Mouse (Mus musculus): ENCODE measurements around the gene Calb2.

The Calb2 gene

GRCm38 (mm10) chr8:110130537-110130936 lies 37.5 kb downstream of the Calb2 start:
- DNase-seq (ENCODE audit: inconsistent ontology term): peak; percentile 73

DNA sequence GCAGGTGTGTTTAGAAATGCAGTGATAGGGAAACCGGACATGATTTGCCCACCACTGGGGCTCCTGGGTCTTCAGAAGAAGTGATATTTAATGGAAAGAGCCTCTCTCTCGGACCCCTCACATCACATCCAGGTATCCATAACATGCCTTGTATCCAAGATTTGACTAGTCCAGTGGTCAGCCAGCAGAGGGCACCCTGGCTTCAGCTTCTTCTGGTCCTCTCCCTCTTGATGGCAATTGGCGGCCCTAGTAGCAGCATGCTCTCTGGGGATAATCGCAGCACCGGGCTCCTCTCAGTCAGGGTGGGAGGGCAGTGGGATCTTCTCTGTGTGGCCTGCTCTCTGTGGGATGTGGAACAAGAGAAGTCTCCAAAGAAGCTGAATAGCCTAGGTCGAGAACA lies 48.3 kb downstream of the Calb2 start:
- no peak for DNase-seq (ENCODE audit: inconsistent ontology term)

GRCm38 (mm10) chr8:110102653-110103052 lies 65.4 kb downstream of the Calb2 start, which contains the start of gene Gm17720:
Gm17720 (minus strand) TSS chr8:110102753.
- DNase-seq (ENCODE audit: inconsistent ontology term): no peak

GRCm38 (mm10) chr8:110101676-110102075 lies 66.3 kb downstream of the Calb2 start:
- no peak for DNase-seq (ENCODE audit: inconsistent ontology term)

DNA sequence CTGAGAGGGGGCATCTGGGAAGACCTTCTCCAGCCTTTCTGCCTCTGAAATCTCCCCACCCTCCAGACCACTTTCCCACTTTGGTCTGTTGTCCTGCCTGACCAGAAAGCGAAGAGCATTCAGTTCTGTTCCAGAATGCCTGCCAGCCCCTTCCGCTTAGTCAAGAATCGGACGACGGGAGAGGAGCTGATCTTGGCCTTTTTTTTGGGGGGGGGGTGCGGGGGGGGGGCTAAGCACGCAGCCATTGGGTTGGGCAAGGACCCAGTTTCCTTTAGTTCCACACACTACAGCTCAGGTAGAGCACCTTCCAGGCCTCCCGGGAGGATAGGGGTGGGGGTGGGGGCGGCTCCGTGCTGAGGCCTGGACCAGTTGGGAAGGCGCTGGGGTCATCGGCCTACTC lies 67.1 kb downstream of the Calb2 start, which contains the start of gene Gm21964:
TSS of gene Gm21964 (plus strand) at position 301 of the 400 bp plus-strand sequence.
- DNase-seq (ENCODE audit: inconsistent ontology term): no peak

DNA sequence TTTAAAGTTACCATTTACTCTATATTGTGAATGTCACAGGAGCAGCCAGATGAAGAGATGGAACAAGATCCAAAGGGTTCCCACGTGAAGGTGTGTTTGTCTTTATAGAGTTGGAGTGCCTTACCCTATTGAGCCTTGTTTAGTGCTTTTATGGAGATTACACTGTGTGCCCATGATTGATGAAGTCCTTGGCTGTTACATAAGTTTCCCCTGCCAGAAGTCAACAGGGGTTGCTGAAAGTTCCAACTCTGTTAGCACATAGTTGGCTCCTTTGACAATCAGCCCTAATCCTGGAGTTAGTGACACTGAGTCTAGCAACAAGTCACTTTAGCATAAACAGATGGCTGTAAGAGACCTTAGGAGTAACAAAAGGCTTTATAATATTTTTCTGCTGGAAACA lies 76.1 kb downstream of the Calb2 start:
- DNase-seq (ENCODE audit: inconsistent ontology term): no peak
